Comparison of ENCODE assay signal across 20 mouse cellular contexts in the genomic region with DNA sequence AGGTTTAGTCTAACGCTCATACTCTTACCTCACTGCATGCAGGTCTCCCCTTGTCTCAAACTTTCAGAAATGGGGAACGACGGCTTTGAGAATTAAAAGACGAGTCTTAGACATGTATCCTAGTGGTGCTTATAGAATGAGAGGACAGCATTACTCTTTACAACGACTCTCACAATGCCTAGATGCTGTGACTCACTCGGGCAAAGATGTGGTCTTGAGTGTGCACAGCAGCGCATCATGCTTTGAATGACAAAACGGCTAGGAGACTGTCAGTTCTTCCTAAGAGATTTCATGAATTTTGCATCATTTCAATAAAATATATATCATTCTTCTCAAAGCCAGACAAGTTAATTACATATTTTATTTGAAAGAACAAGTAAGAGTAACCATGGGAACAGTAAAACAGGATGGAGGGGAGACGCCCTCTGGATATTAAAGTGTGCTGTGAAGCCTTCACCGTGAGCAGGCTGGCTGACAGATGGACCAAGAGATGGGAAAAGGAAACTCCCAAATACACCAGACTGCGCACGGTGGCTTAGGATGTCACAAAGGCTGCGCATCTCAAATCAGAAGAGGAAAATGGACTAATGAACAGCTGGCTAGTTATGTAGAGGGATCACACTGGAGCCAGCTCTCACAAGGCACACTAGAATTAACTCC.
DNase-seq lines count a peak whose midpoint lies in the region; ATAC-seq lines count a peak whose summit lies in the region.
"Had no signal": no experiment of that assay in that cellular context is flagged by ENCODE, and none has a peak within 500 bp of the region (broad histone marks: within the 10 kb centered on the region; RNA-seq: fewer than 3 reads in every experiment).

No protein-coding gene starts in this region.

- DNase-seq in hindbrain, embryonic 10.5 days (ENCODE audit: low spot score): peak; percentile 33
- DNase-seq in hindbrain, embryonic 14.5 days (ENCODE audit: low spot score): no peak
- DNase-seq in forebrain, embryonic 14.5 days (ENCODE audit: low spot score): peak; percentile 67
- no peak for DNase-seq in urinary bladder, postnatal 25 days (ENCODE audit: low spot score)
- DNase-seq in ovary, adult 18-20 months (ENCODE audit: low spot score): no peak
- DNase-seq: B cell, adult 2 months; heart, postnatal 14 days; kidney, postnatal 10 days; lung, postnatal 10 days; right cerebral cortex, adult 18-20 months had no signal

- ATAC-seq in hindbrain, embryonic 14.5 days (ENCODE audit: low FRiP score): no peak
- ATAC-seq in forebrain, embryonic 14.5 days: peak; percentile 80
- peak; percentile 40; the same call in 1 of the 2 replicates for ATAC-seq in hindbrain, embryonic 15.5 days (ENCODE audit: low FRiP score, low read depth)
- no peak for ATAC-seq in midbrain, embryonic 16.5 days
- no peak for ATAC-seq in liver, embryonic 12.5 days
- ATAC-seq: intestine, embryonic 16.5 days; Patski had no signal

- H3K27ac ChIP-seq in hindbrain, embryonic 10.5 days: peak overlapping the region; percentile 56; the same call in 1 of the 2 replicates
- H3K27ac ChIP-seq in hindbrain, embryonic 14.5 days: no peak overlapping the region
- no peak overlapping the region for H3K27ac ChIP-seq in forebrain, embryonic 14.5 days (ENCODE audit: low read depth, low read length)
- H3K27ac ChIP-seq in hindbrain, embryonic 15.5 days (replicated peaks): no peak overlapping the region
- peak overlapping the region; percentile 33; the same call in 1 of the 2 replicates for H3K27ac ChIP-seq in midbrain, embryonic 16.5 days (ENCODE audit: low read length)
- H3K27ac ChIP-seq in liver, embryonic 12.5 days: no peak overlapping the region
- H3K27ac ChIP-seq: embryonic facial prominence, embryonic 12.5 days; limb, embryonic 12.5 days; liver, embryonic 15.5 days; neural tube, embryonic 12.5 days had no signal

- H3K4me3 ChIP-seq in hindbrain, embryonic 10.5 days: no peak overlapping the region
- H3K4me3 ChIP-seq in hindbrain, embryonic 14.5 days (replicated peaks; ENCODE audit: low read length): no peak overlapping the region
- H3K4me3 ChIP-seq in forebrain, embryonic 14.5 days (ENCODE audit: low read depth, low read length): no peak overlapping the region
- no peak overlapping the region for H3K4me3 ChIP-seq in hindbrain, embryonic 15.5 days
- H3K4me3 ChIP-seq in midbrain, embryonic 16.5 days (ENCODE audit: low read depth, low read length): no peak overlapping the region
- no peak overlapping the region for H3K4me3 ChIP-seq in liver, embryonic 12.5 days
- H3K4me3 ChIP-seq: embryonic facial prominence, embryonic 12.5 days; limb, embryonic 12.5 days; liver, embryonic 15.5 days; megakaryocyte, embryonic 14.5 days; neural tube, embryonic 12.5 days had no signal

- H3K36me3 ChIP-seq in hindbrain, embryonic 10.5 days: no peaks in the 10 kb centered on the region
- no peaks in the 10 kb centered on the region for H3K36me3 ChIP-seq in hindbrain, embryonic 14.5 days (replicated peaks; ENCODE audit: control insufficient read depth, insufficient read depth)
- H3K36me3 ChIP-seq in forebrain, embryonic 14.5 days (ENCODE audit: control insufficient read depth, insufficient read depth, low read length): no peaks in the 10 kb centered on the region
- no peaks in the 10 kb centered on the region for H3K36me3 ChIP-seq in hindbrain, embryonic 15.5 days
- no peaks in the 10 kb centered on the region for H3K36me3 ChIP-seq in midbrain, embryonic 16.5 days (ENCODE audit: control insufficient read depth, insufficient read depth, low read length)
- H3K36me3 ChIP-seq in liver, embryonic 12.5 days: no peaks in the 10 kb centered on the region
- H3K36me3 ChIP-seq: embryonic facial prominence, embryonic 12.5 days; limb, embryonic 12.5 days; liver, embryonic 15.5 days; neural tube, embryonic 12.5 days had no signal

- WGBS in hindbrain, embryonic 10.5 days: 54% methylated on average over 13 of the region's 13 CpGs
- 28% methylated on average over 13 of the region's 13 CpGs for WGBS in hindbrain, embryonic 14.5 days
- 70% methylated on average over 13 of the region's 13 CpGs for WGBS in forebrain, embryonic 14.5 days
- 31% methylated on average over 13 of the region's 13 CpGs for WGBS in hindbrain, embryonic 15.5 days
- WGBS in midbrain, embryonic 16.5 days: 44% methylated on average over 13 of the region's 13 CpGs
- WGBS in liver, embryonic 12.5 days (ENCODE audit: insufficient replicate concordance): 71% methylated on average over 13 of the region's 13 CpGs

- H3K9me3 ChIP-seq in hindbrain, embryonic 10.5 days: no peaks in the 10 kb centered on the region
- no peaks in the 10 kb centered on the region for H3K9me3 ChIP-seq in hindbrain, embryonic 14.5 days (ENCODE audit: control insufficient read depth, low read length)
- no peaks in the 10 kb centered on the region for H3K9me3 ChIP-seq in forebrain, embryonic 14.5 days (replicated peaks; ENCODE audit: control insufficient read depth, low read length)
- no peaks in the 10 kb centered on the region for H3K9me3 ChIP-seq in hindbrain, embryonic 15.5 days
- no peaks in the 10 kb centered on the region for H3K9me3 ChIP-seq in midbrain, embryonic 16.5 days (replicated peaks; ENCODE audit: control insufficient read depth, low read length, poor library complexity, severe bottlenecking)
- H3K9me3 ChIP-seq in liver, embryonic 12.5 days (replicated peaks): no peaks in the 10 kb centered on the region
- H3K9me3 ChIP-seq: embryonic facial prominence, embryonic 12.5 days; limb, embryonic 12.5 days; liver, embryonic 15.5 days; neural tube, embryonic 12.5 days had no signal

- peaks cover 42% of the 10 kb centered on the region for H3K4me1 ChIP-seq in hindbrain, embryonic 10.5 days (replicated peaks)
- 0 out of 2 replicates have a peak, but pooled peaks cover 7% of the 10 kb centered on the region for H3K4me1 ChIP-seq in hindbrain, embryonic 14.5 days (replicated peaks; ENCODE audit: control insufficient read depth, insufficient read depth, low read length)
- no peaks in the 10 kb centered on the region for H3K4me1 ChIP-seq in forebrain, embryonic 14.5 days (ENCODE audit: control insufficient read depth, insufficient read depth, low read length)
- peaks cover 15% of the 10 kb centered on the region for H3K4me1 ChIP-seq in hindbrain, embryonic 15.5 days (replicated peaks)
- peaks cover 3% of the 10 kb centered on the region for H3K4me1 ChIP-seq in midbrain, embryonic 16.5 days (ENCODE audit: control insufficient read depth, insufficient read depth, low read length)
- no peaks in the 10 kb centered on the region for H3K4me1 ChIP-seq in liver, embryonic 12.5 days
- H3K4me1 ChIP-seq: embryonic facial prominence, embryonic 12.5 days; limb, embryonic 12.5 days; liver, embryonic 15.5 days; megakaryocyte, embryonic 14.5 days had no signal

- H3K9ac ChIP-seq in hindbrain, embryonic 14.5 days: no peak overlapping the region
- H3K9ac ChIP-seq in forebrain, embryonic 14.5 days (ENCODE audit: low read length): no peak overlapping the region
- H3K9ac ChIP-seq in hindbrain, embryonic 15.5 days: no peak overlapping the region
- no peak overlapping the region for H3K9ac ChIP-seq in midbrain, embryonic 16.5 days (ENCODE audit: low read depth, low read length)
- H3K9ac ChIP-seq in liver, embryonic 12.5 days: no peak overlapping the region
- H3K9ac ChIP-seq: embryonic facial prominence, embryonic 12.5 days; limb, embryonic 12.5 days; liver, embryonic 15.5 days; neural tube, embryonic 12.5 days had no signal

- no peak overlapping the region for H3K4me2 ChIP-seq in hindbrain, embryonic 14.5 days (replicated peaks)
- H3K4me2 ChIP-seq in forebrain, embryonic 14.5 days (ENCODE audit: low read length): no peak overlapping the region
- H3K4me2 ChIP-seq in hindbrain, embryonic 15.5 days: no peak overlapping the region
- H3K4me2 ChIP-seq in midbrain, embryonic 16.5 days (ENCODE audit: low read length): no peak overlapping the region
- no peak overlapping the region for H3K4me2 ChIP-seq in liver, embryonic 12.5 days
- H3K4me2 ChIP-seq: embryonic facial prominence, embryonic 12.5 days; limb, embryonic 12.5 days; liver, embryonic 15.5 days; neural tube, embryonic 12.5 days had no signal

- H3K27me3 ChIP-seq in hindbrain, embryonic 10.5 days (ENCODE audit: insufficient read depth, poor library complexity, severe bottlenecking): peaks cover 10% of the 10 kb centered on the region; the same call in 1 of the 2 replicates
- no peaks in the 10 kb centered on the region for H3K27me3 ChIP-seq in hindbrain, embryonic 14.5 days (ENCODE audit: control insufficient read depth, insufficient read depth, low read length)
- H3K27me3 ChIP-seq in forebrain, embryonic 14.5 days (replicated peaks; ENCODE audit: control insufficient read depth, insufficient read depth, low read length): no peaks in the 10 kb centered on the region
- H3K27me3 ChIP-seq in hindbrain, embryonic 15.5 days: no peaks in the 10 kb centered on the region
- H3K27me3 ChIP-seq in midbrain, embryonic 16.5 days (ENCODE audit: control insufficient read depth, insufficient read depth, low read depth, low read length): no peaks in the 10 kb centered on the region
- no peaks in the 10 kb centered on the region for H3K27me3 ChIP-seq in liver, embryonic 12.5 days (replicated peaks)
- H3K27me3 ChIP-seq: embryonic facial prominence, embryonic 12.5 days; limb, embryonic 12.5 days; liver, embryonic 15.5 days had no signal

Comparison
In these comparisons a context has a peak if more than half of its experiments do, and no peak if none do; other contexts are left out.
1. DNase-seq: peak in hindbrain, embryonic 10.5 days (single experiment) and forebrain, embryonic 14.5 days (single experiment); none in hindbrain, embryonic 14.5 days (single experiment), urinary bladder, postnatal 25 days (single experiment) and ovary, adult 18-20 months (single experiment).
2. H3K27ac ChIP-seq: peak in hindbrain, embryonic 10.5 days (single experiment) and midbrain, embryonic 16.5 days (single experiment); none in hindbrain, embryonic 14.5 days (single experiment), forebrain, embryonic 14.5 days (single experiment), hindbrain, embryonic 15.5 days (single experiment) and liver, embryonic 12.5 days (single experiment).
3. ATAC-seq: peak in forebrain, embryonic 14.5 days (single experiment) and hindbrain, embryonic 15.5 days (single experiment); none in hindbrain, embryonic 14.5 days (single experiment), midbrain, embryonic 16.5 days (single experiment) and liver, embryonic 12.5 days (single experiment).